Mouse (Mus musculus) kidney, adult 2 months (tissue): ENCODE data around the gene Gabra2. TPM values are rescaled to one million over a fixed set of nuclear protein-coding genes. Genes with fewer than 3 reads are reported as not detected.

Source experiments
- DNase-seq: peaks from one replicate; pipeline ENCODE4 v3.0.0; 2021
- H3K27ac ChIP-seq: fragments of 200-500 bp; 2 replicates; pipeline ENCODE4 v1.5.1; 2012; ENCODE audit warnings: low read depth, low read length, control low read depth, inconsistent platforms; ENCODE audit not compliant: insufficient read depth
- H3K27me3 ChIP-seq: fragments of 200-500 bp; replicated peaks from 2 replicates; pipeline ENCODE4 v1.6.1; 2012; ENCODE audit warnings: mild to moderate bottlenecking, moderate library complexity, low read length, inconsistent platforms; ENCODE audit not compliant: control insufficient read depth, insufficient read depth
- H3K36me3 ChIP-seq: fragments of 200-500 bp; 2 replicates; pipeline ENCODE4 v1.6.1; 2012; ENCODE audit warnings: mild to moderate bottlenecking, moderate library complexity, low read length, inconsistent platforms; ENCODE audit not compliant: control insufficient read depth, insufficient read depth
- H3K4me1 ChIP-seq: fragments of 200-500 bp; 2 replicates; pipeline ENCODE4 v1.6.1; 2011; ENCODE audit warnings: low read length; ENCODE audit not compliant: control insufficient read depth, insufficient read depth
- H3K4me3 ChIP-seq: fragments of 200-500 bp; 2 replicates; pipeline ENCODE4 v1.5.1; 2011; ENCODE audit warnings: mild to moderate bottlenecking, low read depth, low read length, control low read depth; ENCODE audit not compliant: insufficient read depth
- CTCF ChIP-seq: fragments of 200-500 bp; conservative IDR thresholded peaks from 2 replicates; pipeline ENCODE4 v1.5.1; 2011; ENCODE audit warnings: low read depth, mild to moderate bottlenecking, control low read depth, low read length, moderate library complexity, mixed read lengths; ENCODE audit not compliant: insufficient read depth, insufficient read length
- POLR2A ChIP-seq: fragments of 200-500 bp; IDR thresholded peaks from one replicate; pipeline ENCODE4 v1.6.1; 2011; ENCODE audit warnings: low read depth, low read length, control low read depth
- WGBS: fragments of 180-500 bp; shearing (Covaris S2); methylation state at CpG from one replicate; pipeline ENCODE4 v1.1.7; 2018; 5-methylcytosine and 5-hydroxymethylcytosine counted together
- polyA plus RNA-seq: library from polyadenylated mRNA; depleted of rRNA; stranded (reverse); fragments of >200 nt; gene quantifications from 2 replicates; pipeline ENCODE4 v1.2.3, GENCODE M21; 2012; rRNA removed

The Gabra2 gene
- not detected in 2 replicates for polyA plus RNA-seq

DNA sequence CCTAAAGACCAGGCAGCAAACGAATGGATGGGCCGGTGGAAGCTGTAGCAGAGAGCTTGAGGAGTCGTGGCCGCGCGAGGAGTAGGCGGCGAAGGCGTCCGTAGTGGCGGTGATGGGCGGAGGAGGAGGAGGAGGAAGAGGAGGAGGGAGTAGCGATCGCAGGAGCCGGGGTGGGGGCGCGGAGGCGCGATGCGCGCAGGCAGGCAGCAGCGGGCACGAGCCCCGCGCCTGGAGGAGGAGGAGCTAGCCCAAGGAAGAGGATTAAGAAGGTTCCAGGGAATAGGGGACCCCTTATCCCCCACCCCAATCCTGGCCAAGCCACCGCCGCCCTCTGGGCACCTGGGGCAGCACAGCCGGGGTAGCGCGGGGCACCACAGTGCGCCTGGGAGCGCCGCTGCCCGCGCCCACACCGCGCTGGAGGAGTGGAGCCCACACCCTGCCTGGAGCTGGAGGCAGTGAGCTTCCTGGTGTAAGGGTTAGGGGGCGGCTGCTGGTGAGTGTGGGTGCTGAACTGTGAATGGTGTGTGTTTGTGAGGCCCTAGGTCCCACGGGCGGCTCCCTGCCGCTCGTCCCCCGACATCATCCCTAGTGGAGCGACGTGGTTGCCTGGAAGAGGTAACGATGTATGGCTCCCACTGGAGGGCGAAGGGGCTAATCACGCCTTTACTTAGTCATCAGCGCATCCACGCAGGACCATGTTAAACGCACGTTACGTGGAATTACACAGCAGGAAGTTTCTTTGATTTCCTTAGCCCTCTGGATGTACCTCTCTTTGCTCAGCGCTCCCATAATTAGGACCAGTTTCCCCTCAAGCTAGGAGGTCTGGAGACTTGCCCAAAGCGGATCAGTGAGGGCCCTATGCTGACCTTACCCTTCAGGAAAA is at the start of gene Gabra2:
Gabra2 (minus strand) TSS at position 125 of the 883 bp plus-strand sequence.
- Histone ChIP-seq H3K4me3 (peak within 1 kb of the TSS; percentile 27), H3K4me1 (no peaks in the 10 kb centered on the region), H3K27me3 (0 out of 2 replicates have a peak, but pooled peaks cover 2% of the 10 kb centered on the region), H3K27ac (no peak within 1 kb of the TSS), H3K36me3 (no peaks in the 10 kb centered on the region)
- no peak for DNase-seq
- WGBS: under 1% methylated on average over 55 of the region's 55 CpGs
- TF ChIP-seq POLR2A: no peak
- TF ChIP-seq CTCF: no peak

DNA sequence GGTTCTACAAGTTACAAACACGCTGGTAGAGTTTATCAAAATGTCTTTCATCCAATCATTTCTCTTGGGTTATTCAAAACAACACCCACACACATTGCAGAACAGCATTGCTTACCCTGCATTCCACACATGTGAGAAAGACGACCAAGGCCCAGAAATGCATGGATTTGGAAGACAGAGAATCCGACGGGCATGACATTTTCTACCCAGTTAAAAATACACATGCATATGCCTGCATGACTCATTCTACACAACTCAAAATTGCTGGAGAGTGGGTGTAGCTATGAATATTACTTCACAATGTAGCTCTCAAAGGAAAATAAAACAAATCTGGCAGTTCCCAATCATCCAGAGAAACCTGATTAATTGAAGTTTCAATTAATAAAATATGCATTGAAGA is 41.0 kb upstream of the Gabra2 start:
- Histone ChIP-seq H3K4me3 (no peak overlapping the region), H3K36me3 (no peaks in the 10 kb centered on the region), H3K27ac (no peak overlapping the region), H3K4me1 (no peaks in the 10 kb centered on the region), H3K27me3 (no peaks in the 10 kb centered on the region)
- TF ChIP-seq CTCF (no peak), POLR2A (no peak)
- 75% methylated on average over 4 of the region's 4 CpGs for WGBS
- no peak for DNase-seq

DNA sequence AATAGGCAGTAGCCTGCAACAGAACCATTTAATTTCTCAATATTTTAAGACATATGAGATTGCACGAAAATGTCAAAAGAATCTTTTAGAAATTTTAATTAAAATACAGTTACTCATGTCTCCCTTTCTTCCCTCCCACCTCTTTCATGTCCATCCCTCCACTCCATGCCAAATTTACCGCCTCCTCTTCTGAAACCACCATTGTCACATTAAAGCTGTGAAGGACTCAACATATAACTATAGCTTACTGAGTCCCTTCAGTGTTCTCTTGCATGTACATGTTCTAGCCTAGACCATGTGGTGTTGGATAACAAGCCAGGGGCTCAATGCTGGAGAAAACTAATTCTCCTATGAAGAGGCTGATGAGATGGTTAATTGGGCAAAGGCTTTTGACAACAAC is 40.2 kb upstream of the Gabra2 start:
- Histone ChIP-seq H3K27ac (no peak overlapping the region), H3K27me3 (no peaks in the 10 kb centered on the region), H3K4me3 (no peak overlapping the region), H3K36me3 (no peaks in the 10 kb centered on the region), H3K4me1 (no peaks in the 10 kb centered on the region)
- 75% methylated on average over 2 of the region's 2 CpGs for WGBS
- no peak for DNase-seq
- TF ChIP-seq POLR2A: no peak
- TF ChIP-seq CTCF: no peak

DNA sequence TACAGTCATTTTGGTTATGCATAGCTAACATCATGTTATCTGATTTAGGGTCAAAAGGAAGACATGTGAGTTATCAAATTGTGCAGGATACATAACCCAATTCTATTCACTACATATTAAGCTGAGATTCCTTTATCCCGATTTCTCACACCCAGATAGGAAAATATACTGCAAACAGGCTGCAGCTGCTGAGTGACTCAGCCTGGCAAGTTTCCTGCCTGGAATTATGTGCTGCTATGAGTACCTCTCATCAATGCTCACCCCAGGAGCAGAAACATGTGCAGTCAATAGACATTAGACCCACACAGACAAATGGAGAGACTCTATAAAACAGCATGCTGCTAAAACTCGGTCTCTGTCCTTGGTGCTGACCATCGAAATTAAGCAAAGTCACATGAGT is 32.1 kb upstream of the Gabra2 start:
- H3K27me3 ChIP-seq: no peaks in the 10 kb centered on the region
- no peak overlapping the region for H3K4me3 ChIP-seq
- TF ChIP-seq CTCF: no peak
- no peak for TF ChIP-seq POLR2A
- H3K36me3 ChIP-seq: no peaks in the 10 kb centered on the region
- 67% methylated on average over 3 of the region's 3 CpGs for WGBS
- no peak overlapping the region for H3K27ac ChIP-seq
- no peaks in the 10 kb centered on the region for H3K4me1 ChIP-seq
- DNase-seq: no peak

DNA sequence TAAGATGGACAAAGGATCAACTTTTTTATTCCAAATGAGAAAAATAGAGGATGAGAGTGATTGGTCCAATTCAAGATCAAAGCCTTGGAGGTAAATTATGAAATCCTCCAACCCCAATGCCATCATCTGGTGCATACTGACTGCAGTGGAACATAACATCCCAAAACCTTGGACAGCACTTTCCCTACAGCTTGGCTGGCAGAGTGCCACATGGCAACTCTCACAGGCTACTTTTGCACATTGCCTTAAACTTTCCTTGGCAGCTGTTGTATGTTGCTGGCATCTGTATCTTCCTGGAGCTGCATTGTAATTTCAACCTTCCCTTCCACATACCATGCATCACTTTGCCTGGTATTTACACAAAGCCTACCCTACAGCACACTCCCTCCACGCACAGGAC is 19.6 kb upstream of the Gabra2 start:
- H3K4me3 ChIP-seq: no peak overlapping the region
- H3K27ac ChIP-seq: no peak overlapping the region
- 63% methylated on average over 1 of the region's 1 CpGs for WGBS
- TF ChIP-seq POLR2A: no peak
- TF ChIP-seq CTCF: no peak
- no peak for DNase-seq
- H3K36me3 ChIP-seq: no peaks in the 10 kb centered on the region
- H3K27me3 ChIP-seq: no peaks in the 10 kb centered on the region
- H3K4me1 ChIP-seq: no peaks in the 10 kb centered on the region

DNA sequence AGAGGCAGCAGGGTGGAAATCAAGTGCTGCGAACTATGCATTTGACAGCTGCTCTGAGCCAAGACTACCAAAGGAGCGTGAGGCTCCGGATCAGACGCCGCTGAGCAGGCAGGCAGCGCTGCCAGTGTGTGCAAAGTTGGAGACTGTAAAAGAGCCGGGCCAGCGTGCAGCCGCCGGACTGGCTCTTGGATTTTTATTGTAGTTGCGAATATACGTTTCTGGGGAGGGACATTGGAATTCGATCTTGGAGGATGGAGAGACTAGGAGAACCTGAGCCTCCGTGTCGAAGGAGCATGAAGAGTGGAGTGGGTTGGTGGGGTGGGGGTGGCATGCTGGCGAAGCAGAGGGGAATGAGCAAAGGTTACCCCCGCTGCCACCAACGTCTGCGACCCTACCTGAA is 469 bp downstream of the Gabra2 start:
- whole genome bisulfite sequencing: 1% methylated on average over 19 of the region's 19 CpGs
- no peak for DNase-seq
- TF ChIP-seq POLR2A (no peak), CTCF (no peak)
- Histone ChIP-seq H3K4me3 (peak overlapping the region; percentile 5; the same call in 1 of the 2 replicates), H3K27ac (no peak overlapping the region), H3K36me3 (no peaks in the 10 kb centered on the region), H3K4me1 (no peaks in the 10 kb centered on the region), H3K27me3 (0 out of 2 replicates have a peak, but pooled peaks cover 2% of the 10 kb centered on the region)

DNA sequence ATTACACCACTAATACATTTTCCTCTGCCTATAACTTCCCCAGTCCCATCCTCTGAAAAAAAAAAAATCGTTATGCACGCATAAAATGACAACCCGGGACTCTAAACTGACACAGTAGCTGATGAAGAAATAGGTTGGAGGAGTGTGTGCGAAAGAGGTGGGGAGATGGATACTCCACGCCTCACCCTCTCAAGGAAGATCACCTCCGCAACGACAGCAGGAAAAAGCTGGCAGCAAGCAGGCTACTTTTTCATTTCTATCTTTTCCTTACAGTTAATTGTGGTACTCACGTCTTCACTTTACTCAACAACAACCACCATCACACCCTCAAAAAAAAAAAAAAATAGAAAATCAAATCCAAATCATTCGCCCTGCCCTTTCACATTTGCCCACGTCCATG is 873 bp downstream of the Gabra2 start:
- 22% methylated on average over 10 of the region's 10 CpGs for WGBS
- Histone ChIP-seq H3K27ac (no peak overlapping the region), H3K4me1 (no peaks in the 10 kb centered on the region), H3K4me3 (0 out of 2 replicates have a peak overlapping the region, but pooled peaks have one; percentile 5), H3K27me3 (0 out of 2 replicates have a peak, but pooled peaks cover 2% of the 10 kb centered on the region), H3K36me3 (no peaks in the 10 kb centered on the region)
- TF ChIP-seq CTCF: no peak
- no peak for TF ChIP-seq POLR2A
- DNase-seq: no peak
